Mouse (Mus musculus) myocyte (in vitro differentiated cells): Measurements from ENCODE around the gene Clpsl2. TPM values are rescaled to one million over a fixed set of nuclear protein-coding genes. Genes with fewer than 3 reads are reported as not detected.

Experiments used
- H3K27me3 ChIP-seq: one replicate; pipeline ENCODE4 v1.6.1; 2011; ENCODE audit not compliant: control insufficient read depth, insufficient read depth, insufficient read length
- H3K36me3 ChIP-seq: one replicate; pipeline ENCODE4 v1.6.1; 2011; ENCODE audit not compliant: control insufficient read depth, insufficient read depth
- H3K4me2 ChIP-seq: one replicate; pipeline ENCODE4 v1.6.1; 2011; ENCODE audit warnings: low read depth, control low read depth
- H3K4me3 ChIP-seq: one replicate; pipeline ENCODE4 v1.5.1; 2011; ENCODE audit warnings: mild to moderate bottlenecking, control low read depth, moderate library complexity
- H3K79me2 ChIP-seq: one replicate; pipeline ENCODE4 v1.6.1; 2011; ENCODE audit not compliant: control insufficient read depth, insufficient read depth
- H3ac ChIP-seq: one replicate; pipeline ENCODE4 v1.6.1; 2011; ENCODE audit not compliant: control insufficient read depth, insufficient read length
- CEBPB ChIP-seq: IDR thresholded peaks from 2 replicates; pipeline ENCODE4 v1.6.1; 2011; ENCODE audit warnings: mild to moderate bottlenecking, moderate library complexity; ENCODE audit not compliant: poor library complexity, insufficient read depth, severe bottlenecking
- E2F4 ChIP-seq: IDR thresholded peaks from one replicate; pipeline ENCODE4 v1.6.1; 2011; ENCODE audit warnings: mild to moderate bottlenecking, control low read depth, moderate library complexity; ENCODE audit not compliant: insufficient read depth
- MAX ChIP-seq: IDR thresholded peaks from one replicate; pipeline ENCODE4 v1.6.1; 2011; ENCODE audit warnings: low read depth, mild to moderate bottlenecking, control low read depth
- MYOD1 ChIP-seq, 3 experiments: IDR thresholded peaks; one replicate each; pipeline ENCODE4 v1.6.1; 2011; ENCODE audit warnings: control low read depth in 2 of 3, low read depth in 2 of 3, mild to moderate bottlenecking in 2 of 3, moderate library complexity in 1 of 3; ENCODE audit not compliant: insufficient read length in 2 of 3, control insufficient read depth in 1 of 3
- MYOG ChIP-seq, 3 experiments: IDR thresholded peaks; one replicate each; pipeline ENCODE4 v1.6.1; 2011; ENCODE audit warnings: control low read depth in 2 of 3, low read depth in 2 of 3, mild to moderate bottlenecking in 2 of 3; ENCODE audit not compliant: insufficient read length in 2 of 3, control insufficient read depth in 1 of 3, insufficient read depth in 1 of 3
- POLR2A ChIP-seq: IDR thresholded peaks from one replicate; pipeline ENCODE4 v1.6.1; 2011; ENCODE audit warnings: low read depth, mild to moderate bottlenecking, control low read depth, moderate library complexity; ENCODE audit not compliant: insufficient read length
- POLR2AphosphoS2 ChIP-seq: IDR thresholded peaks from one replicate; pipeline ENCODE4 v1.6.1; 2011; ENCODE audit warnings: low read depth, control low read depth; ENCODE audit not compliant: insufficient read length
- REST ChIP-seq: IDR thresholded peaks from one replicate; pipeline ENCODE4 v1.6.1; 2011; ENCODE audit warnings: mild to moderate bottlenecking, control low read depth, moderate library complexity; ENCODE audit not compliant: insufficient read depth, insufficient read length
- SRF ChIP-seq: IDR thresholded peaks from one replicate; pipeline ENCODE4 v1.6.1; 2011; ENCODE audit warnings: low read depth; ENCODE audit not compliant: control insufficient read depth, insufficient read length
- TCF12 ChIP-seq: IDR thresholded peaks from one replicate; pipeline ENCODE4 v1.6.1; 2011; ENCODE audit warnings: mild to moderate bottlenecking, control low read depth; ENCODE audit not compliant: poor library complexity, insufficient read depth, severe bottlenecking
- TCF3 ChIP-seq: IDR thresholded peaks from one replicate; pipeline ENCODE4 v1.6.1; 2011; ENCODE audit warnings: low read depth, control low read depth; ENCODE audit not compliant: insufficient read length
- USF1 ChIP-seq: IDR thresholded peaks from one replicate; pipeline ENCODE4 v1.6.1; 2011; ENCODE audit warnings: low read depth, mild to moderate bottlenecking, control low read depth, moderate library complexity
- polyA plus RNA-seq: library from polyadenylated mRNA; unstranded; fragments of >200 nt; fragmentation: generic; extraction: Trizol; gene quantifications from one replicate; pipeline ENCODE4 v1.2.1, GENCODE M21; 2012; ENCODE audit warnings: missing spikeins

Gene Clpsl2
- polyA plus RNA-seq, result not detected

DNA sequence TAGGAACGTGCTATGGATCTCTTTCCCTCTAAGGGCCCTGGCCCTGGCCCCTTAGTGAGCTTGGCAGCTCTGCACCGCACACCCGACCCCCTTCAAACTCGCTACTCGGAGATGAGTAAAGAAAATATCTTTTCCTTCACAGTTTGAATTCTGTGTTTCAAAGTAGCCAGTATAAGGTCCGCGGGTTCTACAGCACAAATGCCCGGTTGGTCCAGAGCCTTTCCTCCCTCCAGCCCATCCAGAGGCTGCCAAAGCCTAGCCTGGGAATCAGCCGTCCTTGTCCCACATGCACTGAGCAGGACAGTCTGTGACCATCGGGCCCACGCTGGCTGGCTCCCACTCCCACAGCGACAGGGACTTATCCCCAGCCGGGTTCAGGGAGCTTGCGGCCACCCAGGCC is at the start of gene Clpsl2:
Gene Clpsl2 (plus strand): TSS at position 301 of the 400 bp plus-strand sequence.
- Histone ChIP-seq H3K79me2 (no peaks in the 10 kb centered on the region), H3K4me3 (no peak within 1 kb of the TSS), H3ac (no peak within 1 kb of the TSS), H3K4me2 (no peak within 1 kb of the TSS), H3K36me3 (no peaks in the 10 kb centered on the region), H3K27me3 (peaks cover 26% of the 10 kb centered on the region)
- TF ChIP-seq CEBPB, result no peak
- TF ChIP-seq TCF3, result no peak
- TF ChIP-seq POLR2A, result no peak
- no peak for TF ChIP-seq MAX
- no peak for TF ChIP-seq POLR2AphosphoS2
- no peak for TF ChIP-seq E2F4
- no peak for TF ChIP-seq MYOG (IDR thresholded peaks at IDR 0.05; ENCODE audit: control insufficient read depth in 1 of 3, insufficient read depth in 1 of 3, insufficient read length in 2 of 3, low read depth in 2 of 3)
- TF ChIP-seq USF1, result no peak
- TF ChIP-seq MYOD1 (IDR thresholded peaks at IDR 0.05; ENCODE audit: control insufficient read depth in 1 of 3, insufficient read length in 2 of 3, low read depth in 2 of 3), result no peak
- TF ChIP-seq SRF, result no peak
- TF ChIP-seq TCF12, result no peak

DNA sequence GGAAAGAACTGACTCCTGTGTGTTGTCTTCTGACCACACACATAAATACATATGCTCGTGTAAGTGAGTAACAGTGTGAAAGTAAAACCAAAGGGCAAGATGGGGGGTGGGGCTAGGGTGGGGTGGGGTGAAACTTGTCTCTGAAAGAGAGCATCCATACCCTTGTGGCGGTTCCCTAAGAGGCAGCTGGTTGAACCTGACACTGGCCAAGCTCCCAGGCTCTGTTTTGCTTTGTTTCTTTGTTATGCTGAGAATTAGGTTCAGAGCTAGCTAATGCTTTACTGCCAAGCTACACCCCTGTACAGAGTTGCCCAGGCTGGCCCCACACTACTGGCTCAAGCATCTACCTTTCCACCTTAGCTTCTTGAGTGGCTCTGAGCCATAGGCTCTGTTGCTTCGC is 48.7 kb upstream of the Clpsl2 start:
- TF ChIP-seq SRF, result no peak
- TF ChIP-seq REST, result no peak
- no peak for TF ChIP-seq TCF12
- TF ChIP-seq USF1, result no peak
- no peak for TF ChIP-seq POLR2AphosphoS2
- no peak for TF ChIP-seq MAX
- TF ChIP-seq MYOG (IDR thresholded peaks at IDR 0.05; ENCODE audit: control insufficient read depth in 1 of 3, insufficient read depth in 1 of 3, insufficient read length in 2 of 3, low read depth in 2 of 3), result no peak
- H3ac ChIP-seq, result no peak overlapping the region
- no peaks in the 10 kb centered on the region for H3K79me2 ChIP-seq
- no peaks in the 10 kb centered on the region for H3K36me3 ChIP-seq
- no peak overlapping the region for H3K4me2 ChIP-seq
- no peak overlapping the region for H3K4me3 ChIP-seq
- no peaks in the 10 kb centered on the region for H3K27me3 ChIP-seq

DNA sequence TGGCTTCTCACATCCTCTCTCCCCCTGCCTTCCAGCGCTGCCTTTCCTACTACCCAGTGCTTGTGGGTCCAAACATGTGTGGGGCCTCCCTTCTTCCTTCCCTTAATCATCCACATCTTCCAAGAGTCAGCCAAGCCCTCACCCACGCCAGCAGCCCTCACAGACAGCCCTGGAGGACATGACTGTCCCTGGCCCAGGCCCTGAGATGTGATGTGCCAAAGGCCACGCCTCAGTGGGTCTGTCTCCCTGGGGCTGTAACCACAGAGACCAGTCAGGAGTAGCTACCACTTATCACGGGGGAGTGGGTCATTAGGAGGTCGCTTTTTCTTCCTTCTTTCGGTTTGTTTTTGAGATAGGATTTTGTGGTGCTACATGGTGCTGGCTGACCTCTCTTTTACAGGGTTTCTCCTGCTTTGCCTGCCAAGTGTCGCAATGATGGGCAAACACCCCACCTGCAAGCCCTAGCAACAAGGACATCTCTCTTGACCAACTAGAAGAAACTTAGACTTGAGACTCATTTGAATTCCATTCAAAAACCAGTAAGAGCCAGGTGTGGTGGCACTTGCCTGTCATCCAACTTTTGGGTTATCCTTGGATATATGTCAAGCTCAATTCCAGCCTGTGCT is 46.9 kb upstream of the Clpsl2 start:
- no peak overlapping the region for H3K4me3 ChIP-seq
- H3K27me3 ChIP-seq, result no peaks in the 10 kb centered on the region
- no peaks in the 10 kb centered on the region for H3K79me2 ChIP-seq
- H3K36me3 ChIP-seq, result no peaks in the 10 kb centered on the region
- TF ChIP-seq REST (no peak), MAX (no peak), SRF (no peak), POLR2AphosphoS2 (no peak), E2F4 (no peak), TCF3 (no peak), CEBPB (no peak), USF1 (no peak), MYOG (IDR thresholded peaks at IDR 0.05; ENCODE audit: control insufficient read depth in 1 of 3, insufficient read depth in 1 of 3, insufficient read length in 2 of 3, low read depth in 2 of 3) (no peak), POLR2A (no peak), MYOD1 (IDR thresholded peaks at IDR 0.05; ENCODE audit: control insufficient read depth in 1 of 3, insufficient read length in 2 of 3, low read depth in 2 of 3) (no peak), TCF12 (no peak)
- H3ac ChIP-seq, result no peak overlapping the region
- no peak overlapping the region for H3K4me2 ChIP-seq

DNA sequence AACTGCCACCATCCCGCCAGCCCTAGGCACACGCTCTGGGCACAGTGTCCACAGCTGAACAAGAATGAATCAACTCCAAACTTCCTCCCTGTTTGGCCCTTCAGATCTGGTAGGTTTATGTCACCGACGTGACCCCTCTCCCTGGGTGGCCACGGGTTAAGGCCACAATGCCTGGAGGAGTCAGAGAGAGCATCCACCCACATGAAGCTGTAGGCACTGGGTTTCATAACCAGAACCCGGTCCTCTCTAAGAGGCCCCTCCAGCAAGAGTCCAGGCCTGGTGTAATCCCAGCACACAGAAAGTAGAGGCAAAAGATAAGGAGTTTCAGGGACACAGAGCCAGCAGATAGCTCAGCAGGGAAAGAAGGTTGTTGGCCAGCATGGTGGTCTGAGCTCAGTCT is 45.0 kb upstream of the Clpsl2 start:
- Histone ChIP-seq H3K79me2 (no peaks in the 10 kb centered on the region), H3K4me3 (no peak overlapping the region), H3K27me3 (no peaks in the 10 kb centered on the region), H3ac (no peak overlapping the region), H3K4me2 (no peak overlapping the region), H3K36me3 (no peaks in the 10 kb centered on the region)
- TF ChIP-seq MAX (no peak), MYOD1 (IDR thresholded peaks at IDR 0.05; ENCODE audit: control insufficient read depth in 1 of 3, insufficient read length in 2 of 3, low read depth in 2 of 3) (no peak), CEBPB (no peak), E2F4 (no peak), REST (no peak), USF1 (no peak), MYOG (IDR thresholded peaks at IDR 0.05; ENCODE audit: control insufficient read depth in 1 of 3, insufficient read depth in 1 of 3, insufficient read length in 2 of 3, low read depth in 2 of 3) (no peak), TCF12 (no peak), SRF (no peak), POLR2A (no peak), TCF3 (no peak), POLR2AphosphoS2 (no peak)
